Mouse (Mus musculus): Measurements from ENCODE around the gene Nek9. TPM values are rescaled to one million over a fixed set of nuclear protein-coding genes. Genes with fewer than 3 reads are reported as not detected.

The Nek9 gene
- 14.7 and 15.2 TPM in 2 replicates for polyA plus RNA-seq (2015; fragmentation: Nextera tagmentation; extraction: Ambion mirVana)

DNA sequence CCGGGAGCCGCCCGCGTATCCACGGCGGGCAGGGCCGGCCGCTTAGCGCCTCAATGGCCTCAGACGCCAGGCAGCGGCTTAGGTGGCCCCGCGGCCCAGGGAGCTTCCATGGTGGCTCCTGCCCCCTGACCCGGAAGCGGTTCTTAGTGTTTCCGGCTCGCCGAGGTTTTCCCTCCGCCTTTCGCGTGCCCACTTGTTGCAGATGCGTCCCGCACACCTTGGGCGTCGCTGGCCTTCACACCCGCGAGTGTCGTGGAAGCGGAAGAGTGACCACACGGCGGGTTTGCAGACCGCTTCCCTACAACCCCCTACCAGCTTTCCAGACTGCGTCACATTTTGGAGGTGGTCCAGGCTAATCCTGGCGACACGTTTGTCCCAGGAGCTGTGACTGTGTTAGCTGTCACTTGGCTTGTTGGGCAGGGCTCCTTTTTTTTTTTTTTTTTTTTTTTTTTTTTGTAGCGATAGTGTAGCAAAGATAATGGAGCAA lies at the start of gene Nek9:
Gene Nek9 (minus strand): TSS at position 120 of the 487 bp plus-strand sequence.
- H3K27me3 ChIP-seq: no peaks in the 10 kb centered on the region
- WGBS: under 1% methylated on average over 36 of the region's 36 CpGs
- peaks cover 27% of the 10 kb centered on the region for H3K36me3 ChIP-seq
- no peaks in the 10 kb centered on the region for H3K9me3 ChIP-seq
- peak within 1 kb of the TSS; percentile 89 for H3K27ac ChIP-seq (replicated peaks)
- peak within 1 kb of the TSS; percentile 94 for H3K4me3 ChIP-seq
- peaks cover 22% of the 10 kb centered on the region for H3K4me1 ChIP-seq (replicated peaks)
- ATAC-seq (ENCODE audit: low read depth): peak; percentile 89
- H3K4me2 ChIP-seq: peak within 1 kb of the TSS; percentile 68
- peak within 1 kb of the TSS; percentile 96 for H3K9ac ChIP-seq

DNA sequence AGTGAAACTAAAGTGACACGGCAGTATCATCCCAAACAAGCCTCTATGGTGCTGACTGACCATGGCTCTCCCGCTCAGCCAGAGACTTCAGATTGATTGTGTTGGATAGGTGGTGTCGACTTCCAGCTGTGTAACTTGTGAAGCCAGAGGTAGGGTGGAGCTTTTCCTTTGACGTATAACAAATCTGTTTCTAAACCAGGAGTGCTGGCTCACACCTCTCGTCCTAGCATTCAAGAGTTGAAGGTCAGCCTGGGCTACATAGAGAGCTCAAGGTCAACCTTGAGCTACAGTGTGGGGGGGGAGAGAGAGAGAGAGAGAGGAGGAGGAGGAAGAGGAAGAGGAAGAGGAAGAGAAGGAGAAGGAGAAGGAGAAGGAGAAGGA lies 46.8 kb upstream of the Nek9 start:
- 60% methylated on average over 5 of the region's 5 CpGs for WGBS
- H3K9me3 ChIP-seq: no peaks in the 10 kb centered on the region
- H3K4me3 ChIP-seq: no peak overlapping the region
- no peaks in the 10 kb centered on the region for H3K4me1 ChIP-seq (replicated peaks)
- H3K27ac ChIP-seq (replicated peaks): no peak overlapping the region
- no peaks in the 10 kb centered on the region for H3K27me3 ChIP-seq
- H3K4me2 ChIP-seq: no peak overlapping the region
- H3K9ac ChIP-seq: no peak overlapping the region
- ATAC-seq (ENCODE audit: low read depth): no peak
- H3K36me3 ChIP-seq: no peaks in the 10 kb centered on the region

- H3K4me1 ChIP-seq (replicated peaks): no peaks in the 10 kb centered on the region
- no peak overlapping the region for H3K9ac ChIP-seq
- H3K4me3 ChIP-seq: no peak overlapping the region
- H3K9me3 ChIP-seq: no peaks in the 10 kb centered on the region
- no peak for ATAC-seq (ENCODE audit: low read depth)
- H3K36me3 ChIP-seq: no peaks in the 10 kb centered on the region
- no peak overlapping the region for H3K27ac ChIP-seq (replicated peaks)
- WGBS: 87% methylated on average over 10 of the region's 10 CpGs
- no peak overlapping the region for H3K4me2 ChIP-seq
- no peaks in the 10 kb centered on the region for H3K27me3 ChIP-seq
Observed at GRCm38 (mm10) chr12:85385329-85385994, 46.3 kb upstream of the Nek9 start.

DNA sequence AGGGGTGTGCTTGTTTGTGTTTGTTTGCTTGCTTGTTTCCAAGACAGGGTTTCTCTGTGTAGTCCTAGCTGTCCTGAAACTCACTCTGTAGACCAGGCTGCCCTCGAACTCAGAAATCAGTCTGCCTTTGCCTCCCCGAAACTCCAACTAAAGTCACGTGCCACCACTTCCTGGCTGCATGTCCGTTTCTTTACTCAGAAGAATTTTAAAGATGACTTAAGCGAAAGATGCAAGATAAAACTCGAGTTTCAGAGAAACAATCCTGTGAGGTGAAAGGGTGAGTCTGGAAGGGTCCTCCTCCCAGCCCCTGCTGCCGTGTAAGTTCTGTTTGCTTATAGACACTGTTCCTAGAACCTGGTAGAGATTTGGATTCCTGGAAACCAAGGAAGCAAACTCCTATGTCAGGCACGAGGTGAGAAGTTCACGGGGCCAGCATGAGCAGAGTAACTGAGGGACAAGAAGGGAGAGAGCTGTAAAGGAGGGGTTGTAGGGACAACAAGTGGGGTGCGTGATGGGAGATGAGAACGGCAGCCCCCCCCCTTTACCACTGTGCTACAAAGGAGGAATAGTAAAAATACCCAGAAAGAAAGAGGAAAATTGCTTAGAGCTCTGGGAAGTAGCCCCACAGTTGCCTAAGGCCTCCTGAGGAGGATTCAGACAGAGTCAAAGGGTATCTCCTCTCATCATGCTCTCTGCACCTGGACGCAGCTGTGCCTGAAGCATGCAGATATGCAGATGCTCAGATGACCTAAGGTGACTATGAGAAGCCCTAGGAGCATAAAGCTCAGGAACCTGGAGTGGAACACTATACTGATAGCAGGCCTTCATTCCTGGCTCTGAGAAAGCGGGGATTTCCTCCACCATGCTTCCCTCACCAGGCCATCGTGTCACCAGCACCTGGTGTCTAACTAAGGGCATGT lies 43.9 kb upstream of the Nek9 start:
- Histone ChIP-seq H3K9me3 (no peaks in the 10 kb centered on the region), H3K4me1 (replicated peaks) (no peaks in the 10 kb centered on the region), H3K27me3 (no peaks in the 10 kb centered on the region), H3K27ac (replicated peaks) (no peak overlapping the region), H3K36me3 (no peaks in the 10 kb centered on the region), H3K4me3 (no peak overlapping the region), H3K4me2 (no peak overlapping the region), H3K9ac (no peak overlapping the region)
- WGBS: 78% methylated on average over 14 of the region's 14 CpGs
- no peak for ATAC-seq (ENCODE audit: low read depth)

DNA sequence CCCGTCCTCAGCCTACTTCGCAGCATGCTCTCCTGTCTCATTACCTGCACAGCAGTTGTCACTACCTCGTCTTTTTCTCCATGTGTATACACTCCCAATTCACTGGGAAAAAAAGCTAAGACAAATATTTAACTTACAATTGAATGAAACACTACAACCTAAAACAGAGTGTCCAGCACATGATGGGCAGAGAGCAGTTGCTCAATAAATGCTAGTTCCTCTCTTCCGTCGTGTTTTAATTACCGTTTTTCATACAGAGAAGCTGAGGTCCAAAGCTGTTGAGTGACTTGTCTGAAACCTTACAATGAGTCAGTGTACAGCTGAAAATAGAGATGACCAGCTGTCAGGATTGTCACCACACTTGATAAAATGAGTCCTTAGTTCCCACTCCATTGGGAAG lies 42.4 kb upstream of the Nek9 start:
- Histone ChIP-seq H3K4me1 (replicated peaks) (no peaks in the 10 kb centered on the region), H3K36me3 (no peaks in the 10 kb centered on the region), H3K4me3 (no peak overlapping the region), H3K4me2 (no peak overlapping the region), H3K27me3 (no peaks in the 10 kb centered on the region), H3K9me3 (no peaks in the 10 kb centered on the region), H3K9ac (no peak overlapping the region), H3K27ac (replicated peaks) (no peak overlapping the region)
- WGBS: 88% methylated on average over 6 of the region's 6 CpGs
- ATAC-seq (ENCODE audit: low read depth): no peak

- Histone ChIP-seq H3K27ac (replicated peaks) (no peak overlapping the region), H3K9me3 (no peaks in the 10 kb centered on the region), H3K4me3 (no peak overlapping the region), H3K36me3 (no peaks in the 10 kb centered on the region), H3K4me2 (no peak overlapping the region), H3K4me1 (replicated peaks) (no peaks in the 10 kb centered on the region), H3K27me3 (no peaks in the 10 kb centered on the region), H3K9ac (no peak overlapping the region)
- ATAC-seq (ENCODE audit: low read depth): no peak
- WGBS: 75% methylated on average over 7 of the region's 7 CpGs
Observed at GRCm38 (mm10) chr12:85380942-85381341, 41.8 kb upstream of the Nek9 start.

- no peak overlapping the region for H3K9ac ChIP-seq
- H3K27ac ChIP-seq (replicated peaks): no peak overlapping the region
- H3K36me3 ChIP-seq: no peaks in the 10 kb centered on the region
- ATAC-seq (ENCODE audit: low read depth): no peak
- H3K27me3 ChIP-seq: no peaks in the 10 kb centered on the region
- H3K4me3 ChIP-seq: no peak overlapping the region
- H3K9me3 ChIP-seq: no peaks in the 10 kb centered on the region
- 0 out of 2 replicates have a peak, but pooled peaks cover 4% of the 10 kb centered on the region for H3K4me1 ChIP-seq (replicated peaks)
- no peak overlapping the region for H3K4me2 ChIP-seq
- 63% methylated on average over 1 of the region's 1 CpGs for WGBS
Observed at GRCm38 (mm10) chr12:85380308-85380707, 41.1 kb upstream of the Nek9 start.

GRCm38 (mm10) chr12:85378271-85378670 lies 39.1 kb upstream of the Nek9 start:
- no peaks in the 10 kb centered on the region for H3K36me3 ChIP-seq
- H3K4me3 ChIP-seq: no peak overlapping the region
- no peaks in the 10 kb centered on the region for H3K27me3 ChIP-seq
- H3K4me2 ChIP-seq: no peak overlapping the region
- H3K27ac ChIP-seq (replicated peaks): no peak overlapping the region
- no peak for ATAC-seq (ENCODE audit: low read depth)
- 92% methylated on average over 2 of the region's 2 CpGs for whole genome bisulfite sequencing
- H3K9ac ChIP-seq: no peak overlapping the region
- no peaks in the 10 kb centered on the region for H3K9me3 ChIP-seq
- peaks cover 14% of the 10 kb centered on the region for H3K4me1 ChIP-seq (replicated peaks)

GRCm38 (mm10) chr12:85374561-85375272 lies 35.6 kb upstream of the Nek9 start, which contains the start of gene Tmed10:
Gene Tmed10, minus strand, starts transcription at chr12:85374847.
- under 1% methylated on average over 37 of the region's 37 CpGs for WGBS

DNA sequence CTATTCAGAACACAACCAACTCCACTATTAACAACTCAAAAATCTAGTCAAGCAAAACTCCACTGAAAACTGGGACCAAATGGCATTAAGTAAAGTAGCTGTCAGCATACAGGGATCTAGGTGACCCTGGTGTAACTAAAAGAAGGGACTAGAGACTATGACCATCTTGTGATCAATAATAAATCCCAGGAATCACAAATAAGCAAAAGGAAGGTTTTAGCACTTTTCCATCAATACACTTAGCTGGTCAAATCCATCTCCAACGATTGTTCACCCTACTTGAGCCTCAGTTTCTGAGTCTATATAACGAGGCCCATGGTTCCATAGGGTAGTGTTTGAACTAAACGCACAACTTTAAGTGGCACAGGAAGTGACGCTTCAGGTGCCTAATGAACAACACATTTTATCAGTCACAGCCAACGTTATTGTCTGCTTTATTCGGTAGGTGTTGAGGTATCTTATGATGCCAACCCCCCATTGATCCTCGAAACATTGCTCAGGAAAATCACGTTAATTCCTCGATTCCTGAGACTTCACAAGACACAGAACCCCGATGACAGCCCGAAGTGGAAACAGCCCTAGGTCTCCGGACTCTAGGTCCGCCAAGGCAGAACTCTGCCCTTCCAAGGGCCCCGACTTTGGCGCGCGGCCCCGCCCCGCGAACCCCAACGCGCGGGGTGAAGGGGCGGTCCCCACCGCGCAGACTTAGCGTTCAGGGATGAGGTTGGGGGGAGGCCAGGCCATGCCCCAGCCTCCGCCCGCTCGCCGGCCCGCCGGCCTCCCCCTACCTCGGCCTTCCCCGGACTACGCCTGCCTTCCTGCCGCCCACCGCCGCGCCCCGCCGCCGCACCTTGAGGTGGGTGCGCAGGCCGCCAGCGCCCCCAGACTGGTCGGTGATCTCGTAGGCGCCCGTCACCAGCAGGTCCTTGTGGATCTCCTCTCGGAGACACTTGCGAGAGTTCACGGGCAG lies 34.7 kb upstream of the Nek9 start:
- Histone ChIP-seq H3K27ac (replicated peaks) (peak overlapping the region; percentile 83), H3K4me1 (replicated peaks) (peaks cover 48% of the 10 kb centered on the region), H3K9me3 (no peaks in the 10 kb centered on the region), H3K4me2 (peak overlapping the region; percentile 89), H3K4me3 (peak overlapping the region; percentile 94), H3K27me3 (no peaks in the 10 kb centered on the region), H3K9ac (peak overlapping the region; percentile 94), H3K36me3 (no peaks in the 10 kb centered on the region)
- WGBS: under 1% methylated on average over 50 of the region's 53 CpGs
- peak; percentile 78 for ATAC-seq (ENCODE audit: low read depth)

More at GRCm38 (mm10) chr12:85374561-85375272, 35.6 kb upstream of the Nek9 start, which contains the start of gene Tmed10:
- Histone ChIP-seq H3K27ac (replicated peaks) (peak within 1 kb of the TSS; percentile 83), H3K9ac (peak within 1 kb of the TSS; percentile 94), H3K9me3 (no peaks in the 10 kb centered on the region), H3K36me3 (no peaks in the 10 kb centered on the region), H3K4me2 (peak within 1 kb of the TSS; percentile 89), H3K27me3 (no peaks in the 10 kb centered on the region), H3K4me3 (peak within 1 kb of the TSS; percentile 94), H3K4me1 (replicated peaks) (peaks cover 48% of the 10 kb centered on the region)
- ATAC-seq (ENCODE audit: low read depth): peak; percentile 96

All from neural tube, embryonic 13.5 days (tissue).